Mouse (Mus musculus) hindbrain, embryonic 12.5 days (tissue): ENCODE results near the gene Rfx4. TPM values are rescaled to one million over a fixed set of nuclear protein-coding genes. Genes with fewer than 3 reads are reported as not detected.

ENCODE experiments used
- ATAC-seq: fragments of 200-750 bp; cut with Nextera tagmentation; 2 replicates; pipeline ENCODE4 v1.8.0; 2017; ENCODE audit warnings: moderate TSS enrichment; ENCODE audit not compliant: low FRiP score
- H3K27ac ChIP-seq: fragments of 300-500 bp; sonication (generic); 2 replicates; pipeline ENCODE4 v1.5.1; 2016; ENCODE audit warnings: mild to moderate bottlenecking
- H3K27me3 ChIP-seq: fragments of 300-500 bp; sonication (generic); 2 replicates; pipeline ENCODE4 v1.6.1; 2016; ENCODE audit warnings: mild to moderate bottlenecking
- H3K36me3 ChIP-seq: fragments of 300-500 bp; sonication (generic); 2 replicates; pipeline ENCODE4 v1.6.1; 2016; ENCODE audit warnings: mild to moderate bottlenecking
- H3K4me1 ChIP-seq: fragments of 300-500 bp; sonication (generic); 2 replicates; pipeline ENCODE4 v1.6.1; 2016
- H3K4me2 ChIP-seq: fragments of 300-500 bp; sonication (generic); replicated peaks from 2 replicates; pipeline ENCODE4 v1.6.1; 2016; ENCODE audit warnings: mild to moderate bottlenecking
- H3K4me3 ChIP-seq: fragments of 300-500 bp; sonication (generic); 2 replicates; pipeline ENCODE4 v1.5.1; 2016; ENCODE audit warnings: mild to moderate bottlenecking
- H3K9ac ChIP-seq: fragments of 300-500 bp; sonication (generic); 2 replicates; pipeline ENCODE4 v1.6.1; 2016; ENCODE audit warnings: mild to moderate bottlenecking, moderate library complexity
- H3K9me3 ChIP-seq: fragments of 300-500 bp; sonication (generic); replicated peaks from 2 replicates; pipeline ENCODE4 v1.6.1; 2016; ENCODE audit warnings: mild to moderate bottlenecking
- WGBS: fragments of 180-500 bp; shearing (Covaris S2); methylation state at CpG from one replicate; pipeline ENCODE4 v1.1.7; 2016; 5-methylcytosine and 5-hydroxymethylcytosine counted together
- polyA plus RNA-seq: library from polyadenylated mRNA; unstranded; fragments of >200 nt; fragmentation: Nextera tagmentation; extraction: Ambion mirVana; gene quantifications from 2 replicates; pipeline ENCODE4 v1.2.1, GENCODE M21; 2016

Rfx4 gene
- polyA plus RNA-seq, 1 experiment from 2014 or later = 49.2 TPM

GRCm38 (mm10) chr10:84823621-84824020, 67.8 kb downstream of the Rfx4 start:
- peaks cover 26% of the 10 kb centered on the region for H3K4me1 ChIP-seq
- H3K4me2 ChIP-seq = peak overlapping the region; percentile 15; the same call in 1 of the 2 replicates

GRCm38 (mm10) chr10:84829009-84829408, 73.1 kb downstream of the Rfx4 start:
- peaks cover 17% of the 10 kb centered on the region for H3K4me1 ChIP-seq
- 0 out of 2 replicates have a peak, but pooled peaks cover 6% of the 10 kb centered on the region for H3K36me3 ChIP-seq
- no peak overlapping the region for H3K4me3 ChIP-seq
- H3K4me2 ChIP-seq = no peak overlapping the region
- H3K27ac ChIP-seq = no peak overlapping the region
- H3K9ac ChIP-seq = no peak overlapping the region
- no peaks in the 10 kb centered on the region for H3K27me3 ChIP-seq
- H3K9me3 ChIP-seq = no peaks in the 10 kb centered on the region
- ATAC-seq = no peak
- 87% methylated on average over 8 of the region's 8 CpGs for WGBS

More at GRCm38 (mm10) chr10:84823621-84824020, 67.8 kb downstream of the Rfx4 start:
- ATAC-seq = no peak
- Histone ChIP-seq H3K27me3 (no peaks in the 10 kb centered on the region), H3K4me3 (no peak overlapping the region), H3K9ac (no peak overlapping the region), H3K27ac (peak overlapping the region; percentile 62), H3K9me3 (no peaks in the 10 kb centered on the region), H3K36me3 (0 out of 2 replicates have a peak, but pooled peaks cover 3% of the 10 kb centered on the region)
- WGBS = 24% methylated on average over 4 of the region's 4 CpGs

DNA sequence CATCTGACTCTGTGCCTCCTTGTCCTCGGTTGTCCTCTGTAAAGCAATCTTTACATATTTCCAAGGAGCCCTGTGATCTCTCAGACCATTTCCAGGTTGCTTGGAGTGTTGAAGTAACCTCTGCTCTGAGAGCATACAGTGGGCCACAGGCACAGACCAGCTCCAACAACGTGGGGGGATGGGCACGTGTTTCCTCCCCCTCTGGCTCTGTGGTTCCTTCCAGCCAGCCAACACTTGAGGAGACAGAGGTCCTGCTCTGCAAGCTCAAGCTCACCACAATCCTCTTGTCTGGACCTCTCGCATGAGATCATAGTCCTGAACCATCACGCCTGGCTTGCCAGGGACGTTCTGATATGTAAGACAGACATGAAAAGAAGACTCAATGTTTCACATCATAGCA, 79.7 kb downstream of the Rfx4 start:
- 76% methylated on average over 6 of the region's 6 CpGs for WGBS
- H3K27ac ChIP-seq = no peak overlapping the region
- peaks cover 5% of the 10 kb centered on the region; the same call in 1 of the 2 replicates for H3K4me1 ChIP-seq
- H3K27me3 ChIP-seq = no peaks in the 10 kb centered on the region
- peaks cover 5% of the 10 kb centered on the region; the same call in 1 of the 2 replicates for H3K36me3 ChIP-seq
- no peak overlapping the region for H3K4me3 ChIP-seq
- H3K9ac ChIP-seq = no peak overlapping the region
- no peak overlapping the region for H3K4me2 ChIP-seq
- ATAC-seq = no peak
- no peaks in the 10 kb centered on the region for H3K9me3 ChIP-seq

GRCm38 (mm10) chr10:84836104-84836503, 80.2 kb downstream of the Rfx4 start:
- no peak overlapping the region for H3K9ac ChIP-seq
- H3K4me3 ChIP-seq = no peak overlapping the region
- no peak overlapping the region for H3K4me2 ChIP-seq
- H3K9me3 ChIP-seq = no peaks in the 10 kb centered on the region
- peaks cover 5% of the 10 kb centered on the region; the same call in 1 of the 2 replicates for H3K4me1 ChIP-seq
- WGBS = 35% methylated on average over 4 of the region's 4 CpGs
- no peak overlapping the region for H3K27ac ChIP-seq
- ATAC-seq = 0 out of 2 replicates have a peak, but pooled peaks have one; percentile 38
- H3K36me3 ChIP-seq = peaks cover 6% of the 10 kb centered on the region; the same call in 1 of the 2 replicates
- no peaks in the 10 kb centered on the region for H3K27me3 ChIP-seq

- H3K36me3 ChIP-seq = peaks cover 7% of the 10 kb centered on the region; the same call in 1 of the 2 replicates
- no peak overlapping the region for H3K9ac ChIP-seq
- H3K9me3 ChIP-seq = no peaks in the 10 kb centered on the region
- peaks cover 5% of the 10 kb centered on the region; the same call in 1 of the 2 replicates for H3K4me1 ChIP-seq
- no peak overlapping the region for H3K27ac ChIP-seq
- H3K4me3 ChIP-seq = no peak overlapping the region
- H3K4me2 ChIP-seq = no peak overlapping the region
- 95% methylated on average over 2 of the region's 2 CpGs for WGBS
- no peaks in the 10 kb centered on the region for H3K27me3 ChIP-seq
- ATAC-seq = no peak
These were observed 81.5 kb downstream of the Rfx4 start for GRCm38 (mm10) chr10:84837355-84837754.

- no peak overlapping the region for H3K4me3 ChIP-seq
- no peak for ATAC-seq
- peaks cover 3% of the 10 kb centered on the region; the same call in 1 of the 2 replicates for H3K4me1 ChIP-seq
- H3K36me3 ChIP-seq = peaks cover 7% of the 10 kb centered on the region; the same call in 1 of the 2 replicates
- no peak overlapping the region for H3K27ac ChIP-seq
- H3K9me3 ChIP-seq = no peaks in the 10 kb centered on the region
- no peak overlapping the region for H3K9ac ChIP-seq
- 65% methylated on average over 7 of the region's 7 CpGs for WGBS
- H3K4me2 ChIP-seq = no peak overlapping the region
- H3K27me3 ChIP-seq = no peaks in the 10 kb centered on the region
These were observed 83.1 kb downstream of the Rfx4 start for GRCm38 (mm10) chr10:84838850-84839473.

DNA sequence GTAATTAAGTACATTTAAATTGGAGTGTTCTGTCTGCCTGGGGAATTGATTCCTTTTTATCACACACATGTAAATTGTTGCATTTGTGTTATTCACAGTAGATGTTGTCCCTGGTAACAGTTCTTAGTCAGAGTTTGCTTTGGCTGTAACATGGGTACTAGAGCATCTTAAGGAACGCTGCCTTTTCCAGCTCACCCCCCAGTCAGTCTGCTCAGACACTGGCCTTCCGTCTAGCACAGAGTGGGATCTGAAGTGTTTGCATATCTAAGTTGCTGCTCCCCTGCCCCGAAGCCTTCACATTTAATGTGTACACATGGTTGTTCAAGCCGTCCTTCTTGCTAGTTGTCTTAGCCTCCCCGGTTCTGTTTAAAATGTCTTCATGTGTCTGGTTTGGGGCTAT, 90.8 kb downstream of the Rfx4 start:
- Histone ChIP-seq H3K27ac (no peak overlapping the region), H3K27me3 (no peaks in the 10 kb centered on the region), H3K4me2 (no peak overlapping the region), H3K4me1 (peaks cover 7% of the 10 kb centered on the region), H3K4me3 (no peak overlapping the region), H3K9me3 (no peaks in the 10 kb centered on the region), H3K9ac (no peak overlapping the region), H3K36me3 (no peaks in the 10 kb centered on the region)
- no peak for ATAC-seq
- 80% methylated on average over 5 of the region's 5 CpGs for WGBS

DNA sequence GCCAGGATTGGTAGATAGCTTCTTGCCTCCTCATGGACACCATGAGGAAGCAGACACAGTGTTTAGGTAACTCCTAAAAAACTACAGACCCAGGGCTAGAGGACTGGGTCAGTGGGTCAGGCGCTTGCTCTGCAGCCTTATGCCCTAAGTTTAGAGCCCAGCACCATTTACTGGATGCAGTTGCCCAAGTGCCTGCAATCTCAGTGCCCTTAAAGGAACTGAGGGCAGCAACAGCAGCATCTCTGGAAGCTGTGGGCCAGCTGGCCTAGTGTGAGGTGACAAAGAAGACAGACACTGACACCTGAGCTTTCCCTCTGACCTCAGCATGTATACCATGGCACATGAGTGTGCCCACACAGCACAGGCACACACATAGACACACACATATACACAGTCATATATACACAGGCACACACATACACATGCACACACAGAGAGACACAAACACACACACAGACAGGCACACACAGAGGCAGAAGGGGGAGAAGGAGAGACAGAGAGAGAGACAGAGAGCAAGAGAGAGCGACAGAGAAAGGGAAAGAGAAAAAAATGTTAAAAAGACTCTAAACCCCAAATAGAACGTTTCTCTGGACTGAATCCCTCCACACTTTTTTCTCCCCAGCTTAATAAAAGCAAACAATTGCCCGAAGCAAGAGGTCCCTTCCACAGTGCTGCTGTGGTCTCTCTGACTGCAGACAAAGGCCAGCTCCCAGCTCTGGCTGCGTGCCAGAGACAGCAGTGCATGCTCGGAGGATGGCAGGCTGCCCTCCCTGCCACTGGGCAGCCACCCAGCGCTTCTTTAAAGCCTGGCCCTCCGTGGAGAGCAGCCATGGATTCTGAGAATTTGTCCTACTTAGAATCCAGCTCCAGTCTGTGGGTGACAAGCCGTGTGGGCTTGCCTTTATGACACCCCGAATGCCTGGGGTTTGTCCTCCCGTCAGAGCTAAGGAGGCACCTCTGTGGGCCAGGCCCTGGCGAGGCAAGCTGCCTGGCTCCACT, 96.4 kb downstream of the Rfx4 start:
- peak overlapping the region; percentile 24; the same call in 1 of the 2 replicates for H3K9ac ChIP-seq
- H3K36me3 ChIP-seq = no peaks in the 10 kb centered on the region
- H3K27ac ChIP-seq = peak overlapping the region; percentile 66
- H3K27me3 ChIP-seq = no peaks in the 10 kb centered on the region
- H3K4me1 ChIP-seq = peaks cover 23% of the 10 kb centered on the region
- ATAC-seq = peak; percentile 87
- WGBS = 52% methylated on average over 12 of the region's 12 CpGs
- no peak overlapping the region for H3K4me3 ChIP-seq
- no peak overlapping the region for H3K4me2 ChIP-seq
- H3K9me3 ChIP-seq = no peaks in the 10 kb centered on the region

GRCm38 (mm10) chr10:84854059-84854458, 98.2 kb downstream of the Rfx4 start:
- H3K9me3 ChIP-seq = no peaks in the 10 kb centered on the region
- H3K27ac ChIP-seq = no peak overlapping the region
- H3K27me3 ChIP-seq = no peaks in the 10 kb centered on the region
- peaks cover 39% of the 10 kb centered on the region for H3K4me1 ChIP-seq
- no peak overlapping the region for H3K4me3 ChIP-seq
- H3K9ac ChIP-seq = no peak overlapping the region
- ATAC-seq = no peak
- H3K4me2 ChIP-seq = no peak overlapping the region
- WGBS = 90% methylated on average over 8 of the region's 8 CpGs
- H3K36me3 ChIP-seq = no peaks in the 10 kb centered on the region

DNA sequence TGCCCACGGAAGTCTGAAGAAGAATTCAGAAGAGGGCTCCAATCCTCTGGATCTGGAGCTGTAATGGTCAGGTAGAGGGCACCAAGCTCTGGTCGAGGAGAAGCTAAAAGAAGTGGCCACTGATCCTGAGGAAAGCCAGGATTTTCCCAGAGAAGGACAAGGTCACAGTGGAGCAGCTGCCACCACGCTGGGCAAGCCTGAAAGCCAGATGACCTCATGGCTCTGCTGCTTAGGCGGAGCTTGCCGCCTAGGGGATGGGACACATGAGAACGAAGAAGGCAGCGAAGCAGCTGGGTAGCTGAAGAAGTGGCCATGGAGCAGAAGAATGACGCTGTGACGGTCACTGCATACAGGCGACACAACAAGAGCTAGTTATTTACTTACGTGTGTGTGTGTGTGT, 99.6 kb downstream of the Rfx4 start:
- WGBS = 74% methylated on average over 11 of the region's 11 CpGs
- Histone ChIP-seq H3K27ac (no peak overlapping the region), H3K4me3 (no peak overlapping the region), H3K9me3 (no peaks in the 10 kb centered on the region), H3K27me3 (no peaks in the 10 kb centered on the region), H3K4me1 (peaks cover 52% of the 10 kb centered on the region), H3K9ac (no peak overlapping the region), H3K36me3 (no peaks in the 10 kb centered on the region), H3K4me2 (no peak overlapping the region)
- no peak for ATAC-seq

DNA sequence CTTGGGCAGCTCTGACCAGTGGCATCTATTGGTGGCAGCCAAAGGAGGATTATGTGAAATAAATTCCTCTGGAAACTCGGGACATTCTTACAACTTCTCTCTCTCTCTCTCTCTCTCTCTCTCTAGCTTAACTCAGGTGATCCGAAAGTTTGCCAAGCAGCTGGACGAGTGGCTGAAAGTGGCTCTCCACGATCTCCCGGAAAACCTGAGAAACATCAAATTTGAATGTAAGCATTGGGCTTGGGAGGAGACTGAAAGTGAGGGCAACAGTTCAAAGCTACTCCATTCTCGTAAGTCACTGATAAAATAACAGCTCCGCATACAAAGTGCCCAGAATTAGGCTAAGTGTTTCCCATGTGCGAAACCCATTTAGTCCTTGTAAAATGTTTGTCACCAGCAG, 102.5 kb downstream of the Rfx4 start:
- Histone ChIP-seq H3K4me2 (no peak overlapping the region), H3K27me3 (no peaks in the 10 kb centered on the region; the same call in 1 of the 2 replicates), H3K4me3 (no peak overlapping the region), H3K9ac (no peak overlapping the region), H3K27ac (no peak overlapping the region), H3K9me3 (no peaks in the 10 kb centered on the region), H3K36me3 (peaks cover 4% of the 10 kb centered on the region; the same call in 1 of the 2 replicates), H3K4me1 (peaks cover 29% of the 10 kb centered on the region)
- 64% methylated on average over 8 of the region's 8 CpGs for WGBS
- no peak for ATAC-seq
